Mouse (Mus musculus) bone marrow macrophage, adult 2 months (primary cell): ENCODE data around the gene Fuca1. TPM values are rescaled to one million over a fixed set of nuclear protein-coding genes. Genes with fewer than 3 reads are reported as not detected.

ENCODE experiments used
- H3K27ac ChIP-seq: 2 replicates; pipeline ENCODE4 v1.5.1; 2012; ENCODE audit warnings: low read depth, low read length; ENCODE audit not compliant: insufficient read depth
- H3K4me1 ChIP-seq: 2 replicates; pipeline ENCODE4 v1.6.1; 2012; ENCODE audit warnings: low read length; ENCODE audit not compliant: control insufficient read depth, insufficient read depth
- H3K4me3 ChIP-seq: 2 replicates; pipeline ENCODE4 v1.5.1; 2012; ENCODE audit warnings: mild to moderate bottlenecking, low read length, moderate library complexity; ENCODE audit not compliant: insufficient read depth
- CTCF ChIP-seq: IDR thresholded peaks from 2 replicates; pipeline ENCODE4 v1.5.1; 2012; ENCODE audit warnings: low read depth, mild to moderate bottlenecking, low read length, moderate library complexity
- POLR2A ChIP-seq: IDR thresholded peaks from 2 replicates; pipeline ENCODE4 v1.6.1; 2012; ENCODE audit warnings: mild to moderate bottlenecking, low read depth, low read length, borderline replicate concordance
- polyA plus RNA-seq: library from polyadenylated mRNA; stranded (reverse); fragments of >200 nt; gene quantifications from 2 replicates; pipeline ENCODE4 v1.2.4, GENCODE M21; 2012; ENCODE audit not compliant: missing spikeins, insufficient read depth, insufficient read length

Gene Fuca1
- polyA plus RNA-seq, 1 experiment = 418 TPM

GRCm38 (mm10) chr4:135879021-135879420 lies 41.5 kb upstream of the Fuca1 start:
- no peak for TF ChIP-seq CTCF
- TF ChIP-seq POLR2A = no peak
- Histone ChIP-seq H3K27ac (no peak overlapping the region), H3K4me1 (peaks cover 20% of the 10 kb centered on the region), H3K4me3 (no peak overlapping the region)

DNA sequence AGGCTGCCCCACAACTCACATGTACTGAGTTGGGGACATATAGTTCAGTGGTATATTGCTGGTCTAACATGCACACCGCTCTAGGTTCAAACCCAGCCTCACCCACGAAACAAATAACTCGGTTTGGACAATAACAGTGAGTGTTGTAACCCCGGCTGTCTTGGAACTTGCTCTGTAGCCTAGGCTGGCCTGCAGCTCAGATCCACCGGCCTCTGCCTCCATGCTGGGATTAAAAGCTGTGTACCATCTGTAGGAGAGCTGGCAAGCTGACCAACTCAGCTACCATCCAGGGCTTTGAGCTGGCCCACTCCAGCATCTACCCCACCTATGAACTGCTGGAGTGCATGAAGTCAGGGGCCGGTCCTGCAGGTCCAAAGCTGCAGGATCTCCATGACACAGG lies 40.5 kb upstream of the Fuca1 start:
- H3K4me1 ChIP-seq = peaks cover 12% of the 10 kb centered on the region
- TF ChIP-seq POLR2A (no peak), CTCF (no peak)
- H3K27ac ChIP-seq = no peak overlapping the region
- H3K4me3 ChIP-seq = no peak overlapping the region

GRCm38 (mm10) chr4:135880576-135880975 lies 40.0 kb upstream of the Fuca1 start:
- no peak for TF ChIP-seq POLR2A
- TF ChIP-seq CTCF = no peak
- peaks cover 9% of the 10 kb centered on the region for H3K4me1 ChIP-seq

DNA sequence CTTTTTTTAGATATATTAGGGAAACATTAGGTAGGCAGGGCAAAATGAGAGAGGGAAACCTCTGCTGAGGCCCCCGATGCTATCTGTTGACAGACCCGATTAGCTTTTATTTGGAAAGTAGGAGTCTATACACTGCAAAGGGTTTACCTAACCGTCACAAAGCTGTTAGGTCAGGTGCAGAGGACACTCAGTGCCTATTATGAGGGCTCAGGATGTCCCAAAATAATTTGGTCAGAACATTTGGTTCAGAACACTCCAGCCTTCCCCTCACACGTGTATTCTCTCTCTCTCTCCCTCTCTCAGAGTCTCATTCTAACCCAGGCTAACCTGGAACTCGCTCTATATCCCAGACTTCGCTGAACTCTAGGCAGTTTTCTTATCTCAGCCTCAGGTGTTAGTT lies 38.5 kb upstream of the Fuca1 start:
- TF ChIP-seq POLR2A = no peak
- no peak for TF ChIP-seq CTCF
- Histone ChIP-seq H3K27ac (no peak overlapping the region), H3K4me1 (peaks cover 3% of the 10 kb centered on the region), H3K4me3 (no peak overlapping the region)

More at GRCm38 (mm10) chr4:135880576-135880975, 40.0 kb upstream of the Fuca1 start:
- no peak overlapping the region for H3K4me3 ChIP-seq
- no peak overlapping the region for H3K27ac ChIP-seq

DNA sequence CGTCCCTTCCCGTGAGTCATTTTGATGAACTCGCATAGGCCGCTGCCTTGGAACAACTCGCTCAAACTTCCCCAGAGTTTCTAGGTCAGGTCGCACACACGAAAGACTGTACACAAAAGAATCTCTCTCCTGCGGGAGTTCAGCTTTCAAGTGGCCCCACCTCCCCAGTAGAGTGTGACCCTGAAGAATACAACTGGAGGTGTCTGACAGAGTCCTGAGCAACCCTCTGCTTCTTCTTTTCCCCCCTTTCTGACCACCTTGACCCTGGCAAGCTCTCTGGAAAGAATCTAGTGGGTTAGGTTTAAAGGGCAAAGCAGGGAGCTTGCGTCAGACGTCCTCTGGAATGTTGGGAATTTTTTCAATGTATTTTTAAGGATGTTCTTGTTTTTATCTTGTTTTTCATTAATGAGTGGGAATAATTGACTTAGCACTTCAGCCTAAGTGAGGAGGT lies 37.1 kb upstream of the Fuca1 start:
- Histone ChIP-seq H3K4me3 (no peak overlapping the region), H3K4me1 (peaks cover 2% of the 10 kb centered on the region; the same call in 1 of the 2 replicates), H3K27ac (no peak overlapping the region)
- no peak for TF ChIP-seq CTCF
- TF ChIP-seq POLR2A = no peak

- Histone ChIP-seq H3K4me3 (no peak overlapping the region), H3K27ac (no peak overlapping the region), H3K4me1 (peaks cover 2% of the 10 kb centered on the region; the same call in 1 of the 2 replicates)
- TF ChIP-seq CTCF (no peak), POLR2A (no peak)
Measured at GRCm38 (mm10) chr4:135883881-135884516, 36.5 kb upstream of the Fuca1 start.

DNA sequence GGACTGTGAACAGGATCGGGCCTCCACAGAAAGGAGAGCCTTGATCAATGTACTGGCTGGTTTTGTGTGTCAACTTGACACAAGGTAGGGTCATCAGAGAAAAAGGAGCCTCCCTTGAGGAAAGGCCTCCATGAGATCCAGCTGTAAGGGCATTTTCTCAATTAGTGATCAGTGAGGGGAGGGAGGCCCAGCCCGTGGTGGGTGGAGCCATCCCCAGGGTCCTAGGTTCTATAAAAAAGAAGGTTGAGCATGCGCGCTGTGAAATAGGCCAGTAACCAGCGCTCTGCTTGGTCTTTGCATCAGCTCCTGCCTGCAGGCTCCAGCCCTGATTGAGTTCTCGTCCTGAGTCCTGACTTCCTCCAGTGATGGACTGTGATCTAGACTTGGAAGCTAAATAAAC lies 36.0 kb upstream of the Fuca1 start:
- no peak overlapping the region for H3K27ac ChIP-seq
- TF ChIP-seq POLR2A (no peak), CTCF (no peak)
- no peak overlapping the region for H3K4me3 ChIP-seq
- H3K4me1 ChIP-seq = peaks cover 2% of the 10 kb centered on the region; the same call in 1 of the 2 replicates

- Histone ChIP-seq H3K27ac (no peak overlapping the region), H3K4me1 (peaks cover 2% of the 10 kb centered on the region; the same call in 1 of the 2 replicates), H3K4me3 (no peak overlapping the region)
- no peak for TF ChIP-seq CTCF
- no peak for TF ChIP-seq POLR2A
Measured at GRCm38 (mm10) chr4:135885676-135886075, 34.9 kb upstream of the Fuca1 start.

DNA sequence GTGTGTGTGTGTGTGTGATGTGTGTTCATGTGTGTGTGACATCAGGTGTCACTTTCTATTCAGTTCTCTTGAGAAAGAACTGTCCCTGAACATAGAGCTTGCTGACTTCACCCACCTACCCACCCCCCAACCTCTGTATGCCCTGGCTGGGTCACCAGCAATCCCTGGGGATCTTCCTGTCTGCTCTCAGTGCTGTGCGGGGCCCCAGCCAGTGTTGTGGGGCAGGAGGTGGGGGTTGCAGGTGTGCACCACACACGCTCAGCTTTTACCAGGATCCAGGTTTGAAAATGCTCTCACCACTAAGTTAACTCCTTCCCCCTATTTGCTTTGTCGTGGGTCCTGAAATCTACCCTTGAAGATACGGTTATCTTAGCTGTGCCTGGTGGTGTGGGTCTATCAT lies 34.4 kb upstream of the Fuca1 start:
- TF ChIP-seq CTCF (no peak), POLR2A (no peak)
- H3K4me3 ChIP-seq = no peak overlapping the region
- H3K27ac ChIP-seq = no peak overlapping the region
- H3K4me1 ChIP-seq = peaks cover 2% of the 10 kb centered on the region; the same call in 1 of the 2 replicates

DNA sequence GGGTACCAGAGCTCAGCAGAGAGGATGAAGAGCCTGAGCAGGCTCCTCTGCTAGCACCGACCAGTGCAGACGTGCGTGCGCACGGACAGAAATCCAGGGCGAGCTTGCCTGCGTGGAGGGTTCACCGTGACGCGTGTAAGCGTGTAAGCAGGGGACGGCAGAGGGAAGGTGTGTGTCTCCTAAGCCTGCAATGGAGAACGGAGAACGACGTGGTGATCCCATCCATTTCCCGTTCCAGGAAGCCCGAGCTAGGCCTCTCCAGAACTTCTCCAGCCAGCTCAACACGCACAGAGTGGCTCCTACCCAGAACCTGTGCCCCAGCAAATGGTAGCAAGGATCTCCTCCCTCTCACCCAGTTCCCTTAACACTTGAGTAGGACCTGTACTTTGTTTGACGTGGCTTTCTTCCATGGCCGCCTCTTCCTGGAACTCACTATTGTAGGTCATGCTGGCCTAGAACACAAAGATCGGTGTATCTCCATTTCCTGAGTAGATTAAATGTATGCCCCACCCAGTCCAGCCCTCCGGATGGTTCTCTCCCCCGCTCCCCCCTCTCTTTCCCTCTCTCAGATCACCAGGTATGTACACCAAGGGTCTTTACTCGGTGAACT lies 32.0 kb upstream of the Fuca1 start:
- no peak overlapping the region for H3K27ac ChIP-seq
- TF ChIP-seq POLR2A (no peak), CTCF (no peak)
- H3K4me3 ChIP-seq = no peak overlapping the region
- H3K4me1 ChIP-seq = peaks cover 6% of the 10 kb centered on the region
